Mouse (Mus musculus): ENCODE measurements around the gene Zdhhc3.

DNA sequence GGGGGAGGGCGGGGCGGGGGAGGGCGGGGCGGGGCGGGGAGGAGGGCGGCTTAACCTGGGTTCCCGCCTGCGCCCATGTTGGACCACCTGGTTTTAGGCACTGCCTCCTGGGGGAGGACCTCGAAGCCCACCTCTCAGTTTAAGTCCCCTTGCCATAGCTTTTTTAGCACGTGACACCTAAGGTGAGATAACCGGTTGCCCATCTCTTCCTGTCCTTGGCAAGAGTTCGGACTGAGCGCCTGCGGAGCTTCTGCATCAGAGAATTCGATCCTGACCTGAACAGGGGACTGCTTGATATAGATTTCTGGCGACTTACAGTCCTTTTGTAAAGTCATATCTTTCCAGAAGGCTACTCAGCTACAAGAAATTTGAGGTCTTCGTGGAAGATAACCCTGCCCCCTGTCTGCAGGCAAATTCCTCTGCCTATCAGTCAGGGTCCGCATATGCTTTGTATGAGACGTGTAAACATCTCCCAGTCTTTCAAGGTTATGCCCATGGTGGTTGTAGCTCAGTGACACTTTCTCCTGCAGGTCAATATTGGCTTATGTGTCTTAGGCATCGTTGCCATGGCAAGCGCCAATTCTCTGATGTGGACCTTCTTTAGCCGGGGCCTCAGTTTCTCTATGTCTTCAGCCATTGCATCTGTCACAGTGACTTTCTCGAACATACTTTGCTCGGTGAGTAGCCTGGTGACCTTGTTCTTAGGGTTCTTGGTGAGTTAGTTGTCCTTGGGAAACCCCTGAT is 91.2 kb downstream of the Zdhhc3 start:
- TF ChIP-seq CTCF (IDR thresholded peaks at IDR 0.05; ENCODE audit: borderline replicate concordance, insufficient read depth, low read length) (no peak), POLR2A (IDR thresholded peaks at IDR 0.05; ENCODE audit: low read depth, low read length) (no peak)
